Mouse (Mus musculus) layer of hippocampus, adult 2 months (tissue): Measurements from ENCODE around the gene Cdh13. TPM values are rescaled to one million over a fixed set of nuclear protein-coding genes. Genes with fewer than 3 reads are reported as not detected.

Experiments
- DNase-seq, 2 experiments: peaks; one replicate each; pipeline ENCODE4 v3.0.0; 2022; ENCODE audit warnings: low spot score in 2 of 2
- H3K27ac ChIP-seq: fragments of 200-600 bp; 2 replicates; pipeline ENCODE4 v1.8.1; 2022
- H3K4me3 ChIP-seq: fragments of 200-600 bp; 2 replicates; pipeline ENCODE4 v1.8.1; 2022; ENCODE audit warnings: mild to moderate bottlenecking
- CTCF ChIP-seq: fragments of 200-600 bp; conservative IDR thresholded peaks from 2 replicates; pipeline ENCODE4 v1.8.1; 2022; ENCODE audit warnings: antibody characterized with exemption, mild to moderate bottlenecking, moderate library complexity
- total RNA-seq, 2 experiments: library from RNA; stranded (reverse); gene quantifications; 2 replicates each; pipeline ENCODE4 v1.2.3; 2021

Cdh13 gene
- total RNA-seq, 2 experiments from 2014 or later = 39.3 to 39.9 TPM

GRCm38 (mm10) chr8:118803168-118803567 is 519.6 kb downstream of the Cdh13 start:
- Histone ChIP-seq H3K27ac (no peak overlapping the region), H3K4me3 (no peak overlapping the region)
- no peak for TF ChIP-seq CTCF
- no peak for DNase-seq

GRCm38 (mm10) chr8:118809660-118810059 is 526.1 kb downstream of the Cdh13 start:
- no peak overlapping the region for H3K27ac ChIP-seq
- TF ChIP-seq CTCF = no peak
- no peak for DNase-seq

GRCm38 (mm10) chr8:118815055-118815454 is 531.5 kb downstream of the Cdh13 start:
- no peak for DNase-seq
- H3K4me3 ChIP-seq = no peak overlapping the region
- TF ChIP-seq CTCF = no peak

More at GRCm38 (mm10) chr8:118809660-118810059, 526.1 kb downstream of the Cdh13 start:
- H3K4me3 ChIP-seq = no peak overlapping the region

GRCm38 (mm10) chr8:118826761-118827160 is 543.2 kb downstream of the Cdh13 start:
- TF ChIP-seq CTCF = no peak
- no peak for DNase-seq
- no peak overlapping the region for H3K27ac ChIP-seq
- no peak overlapping the region for H3K4me3 ChIP-seq

More at GRCm38 (mm10) chr8:118815055-118815454, 531.5 kb downstream of the Cdh13 start:
- H3K27ac ChIP-seq = no peak overlapping the region

GRCm38 (mm10) chr8:118827726-118828125 is 544.2 kb downstream of the Cdh13 start:
- no peak for TF ChIP-seq CTCF
- Histone ChIP-seq H3K4me3 (no peak overlapping the region), H3K27ac (no peak overlapping the region)
- DNase-seq = no peak

- no peak for DNase-seq
- TF ChIP-seq CTCF = no peak
- no peak overlapping the region for H3K27ac ChIP-seq
- no peak overlapping the region for H3K4me3 ChIP-seq
Measured at GRCm38 (mm10) chr8:118830291-118830690, 546.8 kb downstream of the Cdh13 start.

GRCm38 (mm10) chr8:118831026-118831425 is 547.5 kb downstream of the Cdh13 start:
- no peak overlapping the region for H3K27ac ChIP-seq
- no peak for TF ChIP-seq CTCF
- no peak overlapping the region for H3K4me3 ChIP-seq
- DNase-seq = no peak

- no peak for TF ChIP-seq CTCF
- Histone ChIP-seq H3K27ac (no peak overlapping the region), H3K4me3 (no peak overlapping the region)
- no peak for DNase-seq
Measured at GRCm38 (mm10) chr8:118838801-118839200, 555.3 kb downstream of the Cdh13 start.

- no peak for TF ChIP-seq CTCF
- H3K27ac ChIP-seq = no peak overlapping the region
- DNase-seq = no peak
- H3K4me3 ChIP-seq = no peak overlapping the region
Measured at GRCm38 (mm10) chr8:118845690-118846089, 562.2 kb downstream of the Cdh13 start.

GRCm38 (mm10) chr8:118848021-118848420 is 564.5 kb downstream of the Cdh13 start:
- no peak overlapping the region for H3K27ac ChIP-seq
- no peak for DNase-seq
- no peak overlapping the region for H3K4me3 ChIP-seq
- no peak for TF ChIP-seq CTCF

- DNase-seq = peak in 1 of 2 experiments; percentile 25
- Histone ChIP-seq H3K4me3 (no peak overlapping the region), H3K27ac (no peak overlapping the region)
- no peak for TF ChIP-seq CTCF
Measured at GRCm38 (mm10) chr8:118849515-118849914, 566.0 kb downstream of the Cdh13 start.

GRCm38 (mm10) chr8:118850381-118850780 is 566.8 kb downstream of the Cdh13 start:
- peak; percentile 68 to 84 for DNase-seq
- TF ChIP-seq CTCF = peak; percentile 100
- H3K27ac ChIP-seq = no peak overlapping the region
- no peak overlapping the region for H3K4me3 ChIP-seq

GRCm38 (mm10) chr8:118851361-118851760 is 567.8 kb downstream of the Cdh13 start:
- Histone ChIP-seq H3K27ac (no peak overlapping the region), H3K4me3 (no peak overlapping the region)
- no peak for DNase-seq
- no peak for TF ChIP-seq CTCF

GRCm38 (mm10) chr8:118852861-118853260 is 569.3 kb downstream of the Cdh13 start:
- TF ChIP-seq CTCF = no peak
- Histone ChIP-seq H3K4me3 (no peak overlapping the region), H3K27ac (no peak overlapping the region)
- no peak for DNase-seq

GRCm38 (mm10) chr8:118854656-118855055 is 571.1 kb downstream of the Cdh13 start:
- no peak for TF ChIP-seq CTCF
- DNase-seq = no peak
- H3K4me3 ChIP-seq = no peak overlapping the region
- H3K27ac ChIP-seq = no peak overlapping the region
